Mouse (Mus musculus): ENCODE measurements around the gene Csrnp1.

Gene Csrnp1

GRCm38 (mm10) chr9:119984536-119985011, at the start of gene Csrnp1:
TSS of gene Csrnp1 (minus strand) at chr9:119984658.
- peak; percentile 97 for DNase-seq

DNA sequence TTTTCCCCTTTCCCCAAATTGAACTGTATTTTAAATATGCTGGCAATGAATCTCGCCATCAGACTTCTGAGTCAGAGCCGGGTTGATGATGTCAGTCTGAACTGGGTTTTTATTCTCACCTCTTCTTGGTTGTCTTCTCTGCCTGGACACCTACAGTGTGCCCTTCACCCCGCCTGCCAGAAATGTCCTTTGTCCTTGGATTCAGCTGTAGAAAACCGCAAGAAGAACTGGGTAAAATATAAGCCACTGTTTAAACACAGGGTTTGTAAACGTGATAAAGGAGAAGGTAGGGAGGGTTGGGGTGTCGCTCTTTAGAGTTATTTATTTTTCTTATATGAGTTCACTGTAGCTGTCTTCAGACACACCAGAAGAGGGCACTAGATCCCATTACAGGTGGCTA, 48.3 kb upstream of the Csrnp1 start:
- no peak for DNase-seq

DNA sequence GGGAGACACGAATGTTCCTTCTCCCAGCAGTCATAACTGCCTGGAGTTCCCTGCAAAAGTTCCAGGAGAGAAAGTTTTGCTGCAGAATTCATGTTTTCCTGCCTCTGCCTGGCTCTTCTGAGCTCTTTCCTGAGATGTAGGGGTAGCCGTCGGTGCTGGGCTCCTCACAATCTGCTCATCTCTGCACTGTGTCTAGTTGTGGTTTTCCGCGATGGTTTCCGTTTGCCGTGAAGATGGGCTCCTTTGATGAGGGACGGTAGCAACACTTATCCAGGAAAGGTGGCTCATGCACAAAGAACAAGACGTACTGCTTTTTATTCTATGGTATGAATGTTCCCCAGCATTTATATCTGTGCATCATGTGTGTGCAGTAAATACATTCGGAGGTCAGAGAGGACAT, 46.0 kb upstream of the Csrnp1 start:
- DNase-seq = no peak

- DNase-seq = no peak
These were observed 45.4 kb upstream of the Csrnp1 start for GRCm38 (mm10) chr9:120029880-120030279.

DNA sequence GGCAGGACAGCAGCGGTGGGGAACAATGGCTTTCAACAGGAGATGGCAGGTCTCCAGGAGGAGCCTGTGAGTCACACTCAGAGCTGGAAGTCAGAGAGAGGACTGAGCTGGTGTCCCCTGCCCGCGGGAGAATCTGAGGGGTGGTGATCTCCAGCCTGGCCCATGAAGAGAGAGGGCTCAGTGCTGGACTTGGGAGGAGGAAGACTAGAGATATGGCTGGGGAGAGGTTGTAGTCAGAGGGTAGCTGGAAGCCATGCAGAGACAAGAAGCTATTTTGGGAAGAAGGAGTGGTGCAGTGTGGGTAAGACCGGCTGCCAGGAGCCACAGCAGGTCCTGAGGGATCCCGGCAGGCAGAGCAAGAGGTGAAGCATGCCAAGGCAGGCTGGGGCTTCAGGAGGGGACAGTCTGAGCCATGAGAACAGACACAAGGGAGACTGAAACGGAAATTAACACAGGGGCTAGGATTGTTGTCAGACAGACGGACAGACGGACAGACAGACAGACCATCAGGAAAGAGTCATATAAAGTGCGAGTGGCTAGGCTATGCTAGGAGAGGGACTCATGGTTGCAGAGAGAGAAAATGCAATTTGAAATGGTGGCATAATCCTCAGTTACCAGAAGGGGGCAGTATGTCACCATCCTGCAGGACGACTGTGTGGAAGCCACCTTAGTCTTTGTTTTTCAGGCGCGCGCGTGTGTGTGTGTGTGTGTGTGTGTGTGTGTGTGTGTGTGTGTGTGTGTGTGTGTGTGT, 43.1 kb upstream of the Csrnp1 start:
- DNase-seq = peak; percentile 98

GRCm38 (mm10) chr9:120024625-120025024, 40.2 kb upstream of the Csrnp1 start:
- peak; percentile 88 for DNase-seq

DNA sequence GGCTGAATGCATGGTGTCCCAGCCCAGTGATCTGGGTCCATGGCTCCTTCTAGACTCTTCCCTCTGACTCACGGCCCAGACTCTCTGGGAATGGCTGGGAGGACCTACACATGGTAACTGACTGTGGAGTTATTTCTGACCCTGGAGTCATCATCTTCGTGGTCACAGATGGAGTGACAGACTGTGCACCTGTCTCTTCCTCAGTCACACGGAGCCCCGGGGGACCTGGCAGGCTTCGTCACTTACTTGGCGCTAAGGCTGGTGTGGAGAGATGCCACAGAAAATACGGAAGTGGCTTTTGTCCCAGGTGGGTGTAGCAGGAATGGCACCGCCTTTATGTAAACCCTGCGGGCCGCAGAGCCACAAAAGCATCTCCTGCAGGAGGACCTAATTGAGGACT, 39.7 kb upstream of the Csrnp1 start:
- DNase-seq = peak; percentile 93

DNA sequence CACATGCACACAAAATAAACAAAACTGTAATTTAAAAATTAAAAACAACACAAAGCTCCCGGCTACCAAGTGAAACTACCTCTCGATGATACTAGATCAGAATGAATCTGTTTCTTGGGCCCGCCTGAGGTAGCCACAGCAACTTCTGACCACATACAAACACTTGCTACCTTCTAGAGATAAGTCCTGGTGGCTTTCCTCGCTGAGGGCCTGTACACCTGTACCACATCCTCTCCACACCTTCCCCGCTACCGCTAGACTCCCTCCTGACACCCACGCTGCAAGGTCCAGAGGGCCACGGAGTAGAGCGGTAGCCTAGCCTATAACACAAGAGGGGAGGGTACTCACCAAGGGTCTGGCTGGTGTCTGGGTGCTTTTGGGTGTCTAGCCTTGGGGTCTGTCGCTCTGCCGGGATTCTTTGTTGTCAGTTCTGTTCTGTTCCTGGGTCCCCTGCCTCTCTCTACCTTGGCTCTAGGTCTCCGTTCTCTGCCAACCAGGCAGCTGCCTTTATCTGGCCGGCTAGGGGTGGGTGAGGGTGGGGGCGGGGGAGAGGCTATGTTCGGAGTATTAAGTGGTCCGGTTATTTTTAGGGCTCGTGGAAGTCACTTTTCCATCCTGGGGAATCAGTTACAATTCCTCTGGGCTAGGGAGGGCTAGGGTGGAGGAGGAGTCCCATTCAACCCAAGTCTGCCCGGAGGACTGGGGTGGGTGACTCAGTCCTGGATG, 38.8 kb upstream of the Csrnp1 start, which contains the start of gene Xirp1:
TSS of gene Xirp1 (minus strand) at position 513 of the 726 bp plus-strand sequence.
- peak; percentile 95 for DNase-seq

DNA sequence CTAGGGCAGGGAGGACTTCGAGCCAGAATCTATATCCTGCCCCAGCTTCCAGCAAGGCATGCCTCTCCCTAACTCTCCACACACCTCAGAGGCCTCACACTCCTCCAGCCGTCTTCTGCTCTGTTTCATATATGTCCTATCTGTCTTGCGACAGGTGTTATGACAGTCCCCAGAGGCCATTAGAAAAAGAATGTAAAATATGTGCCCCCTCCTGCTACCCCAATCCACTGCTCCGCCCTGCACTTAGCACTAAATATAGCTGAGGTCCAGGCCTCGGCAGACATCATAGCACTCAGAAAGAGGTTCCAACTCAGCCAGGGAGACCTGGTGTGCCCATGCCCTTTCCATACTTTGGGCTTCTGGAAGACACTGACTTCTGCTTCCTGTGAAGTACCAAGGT, 36.7 kb upstream of the Csrnp1 start:
- peak; percentile 96 for DNase-seq

DNA sequence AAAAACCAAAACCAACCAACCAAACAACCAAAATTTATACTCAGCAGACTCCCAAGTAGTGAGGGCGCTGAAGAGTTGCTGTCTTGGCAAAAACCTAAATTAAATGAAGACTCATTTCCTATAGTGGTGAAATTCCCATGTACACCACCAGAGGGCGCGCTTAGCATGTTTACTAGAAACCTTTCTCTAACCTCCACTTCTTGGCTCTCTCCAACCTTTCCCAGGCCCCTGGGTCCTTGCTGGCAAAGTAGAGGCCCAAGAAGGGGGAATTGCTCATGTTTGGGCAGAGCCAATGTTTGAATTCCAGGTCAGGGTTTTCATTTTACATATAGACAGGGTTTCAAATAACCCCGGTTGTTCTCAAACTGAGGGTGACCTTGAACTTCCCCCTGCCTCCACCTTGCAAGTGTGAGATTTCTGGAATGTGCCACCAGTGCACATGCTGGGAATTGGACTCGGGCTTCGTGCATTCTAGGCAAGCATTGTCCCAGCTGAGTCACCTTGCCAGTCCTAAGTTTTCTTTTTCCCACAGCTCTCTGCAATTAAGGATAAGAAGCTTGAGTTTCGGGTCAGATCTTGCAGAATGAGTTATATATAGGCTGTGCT, 35.9 kb upstream of the Csrnp1 start:
- peak; percentile 95 for DNase-seq

GRCm38 (mm10) chr9:120016956-120017355, 32.5 kb upstream of the Csrnp1 start:
- peak; percentile 91 for DNase-seq

GRCm38 (mm10) chr9:120014828-120015227, 30.4 kb upstream of the Csrnp1 start:
- DNase-seq = peak; percentile 88

GRCm38 (mm10) chr9:120013251-120013820, 28.9 kb upstream of the Csrnp1 start:
- peak; percentile 89 for DNase-seq

GRCm38 (mm10) chr9:120012781-120013180, 28.3 kb upstream of the Csrnp1 start:
- DNase-seq = peak; percentile 91

- DNase-seq = peak; percentile 90
These were observed 27.7 kb upstream of the Csrnp1 start for GRCm38 (mm10) chr9:120012161-120012560.

DNA sequence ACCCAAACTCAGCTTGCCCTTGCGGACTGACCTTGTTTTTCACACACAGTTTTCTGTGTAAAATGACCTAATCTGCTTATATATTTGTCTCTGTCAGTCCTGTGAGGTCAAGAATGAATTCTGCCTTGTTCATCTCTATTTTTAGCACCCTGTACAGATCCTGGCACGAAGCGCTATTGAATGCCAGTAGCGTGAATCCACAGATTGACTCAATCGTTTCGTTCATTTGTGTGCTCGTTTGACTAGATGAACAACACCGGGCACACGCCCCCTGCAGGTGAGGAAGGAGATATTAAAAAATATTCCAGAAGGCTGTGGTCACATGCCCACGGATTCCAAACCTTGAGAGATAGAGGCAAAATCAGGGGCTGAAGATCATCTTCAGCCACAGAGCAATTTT, 27.1 kb upstream of the Csrnp1 start:
- DNase-seq = peak; percentile 97

DNA sequence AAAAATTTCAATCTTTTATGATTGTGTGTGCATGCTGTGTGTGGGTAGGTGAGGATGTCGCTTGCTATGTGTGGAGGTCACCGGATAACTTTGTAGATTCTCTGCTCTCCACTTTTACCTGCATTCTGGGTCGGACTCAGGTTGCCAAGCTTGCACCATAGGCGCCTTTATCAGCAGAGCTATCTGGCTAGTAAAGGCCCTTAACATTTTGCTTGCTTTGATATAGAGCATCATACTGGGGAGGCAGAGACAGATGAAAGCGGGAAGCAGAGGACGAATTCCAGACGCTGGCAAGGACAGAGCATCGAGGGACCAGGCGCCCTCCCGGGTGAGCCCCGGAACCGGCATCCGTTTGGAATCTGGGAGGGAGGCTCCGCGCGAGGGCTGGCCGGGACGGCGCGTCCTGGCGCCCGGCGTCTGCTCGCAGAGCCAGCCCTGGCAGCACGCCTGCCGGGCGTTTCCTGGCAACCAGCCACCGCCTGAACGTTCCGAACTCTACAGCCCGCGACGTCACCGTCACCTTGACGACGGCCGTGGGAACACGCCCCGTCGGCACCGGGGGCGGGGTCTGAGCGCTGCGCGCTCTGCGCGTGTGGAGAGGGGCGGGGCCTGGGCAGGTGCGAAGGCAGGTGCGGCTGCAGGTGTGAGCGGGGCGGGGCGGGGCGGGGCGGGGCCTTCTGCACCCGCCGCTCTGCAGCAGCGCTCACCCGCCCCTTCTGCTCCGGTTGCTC, 26.5 kb upstream of the Csrnp1 start:
- DNase-seq = peak; percentile 100

GRCm38 (mm10) chr9:120009871-120010270, 25.4 kb upstream of the Csrnp1 start:
- peak; percentile 85 for DNase-seq

GRCm38 (mm10) chr9:120009226-120009841, 24.9 kb upstream of the Csrnp1 start:
- peak; percentile 88 for DNase-seq

DNA sequence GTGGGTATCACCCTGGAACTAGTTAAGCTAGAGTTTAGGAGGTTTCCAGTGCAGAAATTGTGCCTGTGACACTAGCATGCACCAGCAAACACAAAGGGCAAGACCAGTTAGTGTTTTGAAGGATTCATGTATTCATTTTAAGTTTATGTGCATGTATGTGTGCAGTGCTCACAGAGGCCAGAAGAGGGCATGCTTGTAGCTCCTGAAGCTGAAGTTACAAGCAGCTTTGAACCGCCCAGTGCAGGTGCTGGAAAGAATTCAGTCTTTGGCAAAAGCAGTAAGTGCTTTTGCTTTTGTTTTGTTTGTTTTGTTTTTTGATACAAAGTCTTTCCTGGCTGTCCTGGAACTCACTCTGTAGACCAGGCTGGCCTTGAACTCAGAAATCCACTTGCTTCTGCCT, 23.4 kb upstream of the Csrnp1 start:
- no peak for DNase-seq

- DNase-seq = no peak
These were observed 21.5 kb upstream of the Csrnp1 start for GRCm38 (mm10) chr9:120005936-120006335.

GRCm38 (mm10) chr9:120002893-120003292, 18.4 kb upstream of the Csrnp1 start:
- DNase-seq = peak; percentile 87
